Mouse (Mus musculus) right cerebral cortex, adult 18-20 months (tissue): ENCODE results near the gene Chst2.

ENCODE experiments used
- DNase-seq: peaks from one replicate; pipeline ENCODE4 v3.0.0; 2022; ENCODE audit warnings: mixed read lengths

Chst2 gene

GRCm38 (mm10) chr9:95406571-95407561 is at the start of gene Chst2:
Gene Chst2, minus strand, starts transcription at chr9:95406722.
- DNase-seq = peak; percentile 93

- DNase-seq = no peak
Observed at GRCm38 (mm10) chr9:95451931-95452330, 45.4 kb upstream of the Chst2 start.

- DNase-seq = no peak
Observed at GRCm38 (mm10) chr9:95450586-95450985, 44.1 kb upstream of the Chst2 start.

- DNase-seq = peak; percentile 37
Observed at GRCm38 (mm10) chr9:95442321-95442731, 35.8 kb upstream of the Chst2 start.

GRCm38 (mm10) chr9:95437883-95438282 is 31.4 kb upstream of the Chst2 start:
- no peak for DNase-seq

- no peak for DNase-seq
Observed at GRCm38 (mm10) chr9:95436294-95436613, 29.7 kb upstream of the Chst2 start.

GRCm38 (mm10) chr9:95435506-95436293 is 29.2 kb upstream of the Chst2 start:
- no peak for DNase-seq

GRCm38 (mm10) chr9:95428277-95428676 is 21.8 kb upstream of the Chst2 start:
- DNase-seq = no peak

- DNase-seq = no peak
Observed at GRCm38 (mm10) chr9:95413911-95414310, 7.4 kb upstream of the Chst2 start.

GRCm38 (mm10) chr9:95412047-95412446 is 5.5 kb upstream of the Chst2 start:
- no peak for DNase-seq

- DNase-seq = no peak
Observed at GRCm38 (mm10) chr9:95407586-95408220, 1.2 kb upstream of the Chst2 start.

GRCm38 (mm10) chr9:95405946-95406570 is 464 bp downstream of the Chst2 start:
- no peak for DNase-seq

- peak; percentile 88 for DNase-seq
Observed at GRCm38 (mm10) chr9:95405511-95405945, 994 bp downstream of the Chst2 start.

GRCm38 (mm10) chr9:95404811-95405465 is 1.6 kb downstream of the Chst2 start:
- DNase-seq = peak; percentile 15

GRCm38 (mm10) chr9:95401686-95402085 is 4.8 kb downstream of the Chst2 start:
- DNase-seq = no peak

- no peak for DNase-seq
Observed at GRCm38 (mm10) chr9:95392011-95392410, 14.5 kb downstream of the Chst2 start.

- no peak for DNase-seq
Observed at GRCm38 (mm10) chr9:95389956-95390355, 16.6 kb downstream of the Chst2 start.

GRCm38 (mm10) chr9:95387881-95388380 is 18.6 kb downstream of the Chst2 start:
- DNase-seq = no peak

GRCm38 (mm10) chr9:95375966-95376365 is 30.6 kb downstream of the Chst2 start:
- no peak for DNase-seq

GRCm38 (mm10) chr9:95375336-95375735 is 31.2 kb downstream of the Chst2 start:
- DNase-seq = no peak

- no peak for DNase-seq
Observed at GRCm38 (mm10) chr9:95373741-95374140, 32.8 kb downstream of the Chst2 start.

- DNase-seq = no peak
Observed at GRCm38 (mm10) chr9:95365882-95366281, 40.6 kb downstream of the Chst2 start.
